ENCODE assay signal across 11 mouse cellular contexts in the genomic region with DNA sequence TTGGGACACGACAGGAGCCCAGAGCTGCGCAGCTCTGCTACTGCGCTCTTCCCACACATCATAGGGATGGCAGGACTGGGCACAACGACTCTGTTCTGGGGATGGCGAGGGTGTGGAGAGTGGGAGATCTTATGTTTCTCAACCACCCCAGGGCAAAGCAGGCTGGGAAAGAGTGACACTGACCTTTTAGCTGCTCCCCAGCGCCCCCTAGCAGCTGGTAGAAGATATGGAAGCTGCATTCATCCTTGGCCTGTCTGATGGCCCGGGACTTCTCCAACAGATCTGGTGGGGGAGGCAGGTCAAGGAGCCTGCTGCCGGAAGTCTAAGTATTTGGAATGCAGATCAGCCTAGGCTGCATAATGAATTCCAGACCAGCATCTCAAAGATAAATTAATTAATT. TPM values are rescaled to one million over a fixed set of nuclear protein-coding genes. Genes with fewer than 3 reads are reported as not detected.
A peak's percentile ranks its signal among the peaks of the same experiment; 100 is the strongest.
DNase-seq lines count a peak whose midpoint lies in the region; ATAC-seq and TF ChIP-seq lines count a peak whose summit lies in the region.
"Had no signal": no experiment of that assay in that cellular context is flagged by ENCODE, and none has a peak within 500 bp of the region (broad histone marks: within the 10 kb centered on the region; RNA-seq: fewer than 3 reads in every experiment).

No protein-coding gene starts in this region.

- peak; percentile 11 for TF ChIP-seq RAD21 in CH12.LX (IDR thresholded peaks at IDR 0.05; ENCODE audit: low read depth, low read length)

- no peak overlapping the region for H3K4me2 ChIP-seq in hindbrain, embryonic 11.5 days (replicated peaks; ENCODE audit: low read depth, low read length)
- H3K4me2 ChIP-seq in hindbrain, embryonic 16.5 days (ENCODE audit: low read length): no peak overlapping the region
- H3K4me2 ChIP-seq in CH12.LX (ENCODE audit: insufficient read depth, low read depth, poor library complexity, severe bottlenecking): no peak overlapping the region
- H3K4me2 ChIP-seq in lung, postnatal 0 days (replicated peaks; ENCODE audit: low read depth, low read length): no peak overlapping the region
- H3K4me2 ChIP-seq: embryonic facial prominence, embryonic 13.5 days; limb, embryonic 12.5 days had no signal

- DNase-seq in hindbrain, embryonic 11.5 days (ENCODE audit: low spot score): peak; percentile 46
- DNase-seq in CH12.LX (ENCODE audit: extremely low read depth): peak; percentile 80
- peak; percentile 25 for DNase-seq in MEL-GATA-1-ER (ENCODE audit: extremely low read depth, low read depth)
- peak; percentile 40 for DNase-seq in lung, postnatal 0 days (ENCODE audit: low spot score)
- no peak for DNase-seq in ovary, adult 18-20 months (ENCODE audit: low spot score)
- DNase-seq in heart, postnatal 14 days: no peak

- H3K9ac ChIP-seq in hindbrain, embryonic 11.5 days (ENCODE audit: low read depth, low read length): no peak overlapping the region
- H3K9ac ChIP-seq in hindbrain, embryonic 16.5 days (ENCODE audit: low read depth, low read length): no peak overlapping the region
- no peak overlapping the region for H3K9ac ChIP-seq in CH12.LX (ENCODE audit: insufficient read depth, low read depth)
- no peak overlapping the region for H3K9ac ChIP-seq in lung, postnatal 0 days (replicated peaks; ENCODE audit: low read depth)
- H3K9ac ChIP-seq: embryonic facial prominence, embryonic 13.5 days; limb, embryonic 12.5 days had no signal

- no peak for TF ChIP-seq EP300 in CH12.LX (IDR thresholded peaks at IDR 0.05; ENCODE audit: low read length)
- no peak for TF ChIP-seq EP300 in lung, postnatal 0 days (IDR thresholded peaks at IDR 0.05)

- H3K36me3 ChIP-seq in hindbrain, embryonic 11.5 days (ENCODE audit: control insufficient read depth, insufficient read depth, low read length): no peaks in the 10 kb centered on the region
- no peaks in the 10 kb centered on the region for H3K36me3 ChIP-seq in hindbrain, embryonic 16.5 days (ENCODE audit: control insufficient read depth, insufficient read depth, low read length)
- H3K36me3 ChIP-seq in CH12.LX (replicated peaks in 1 of 2; ENCODE audit: control insufficient read depth in 1 of 2, insufficient read depth in 1 of 2, low read length in 1 of 2): no peaks in the 10 kb centered on the region
- no peaks in the 10 kb centered on the region for H3K36me3 ChIP-seq in lung, postnatal 0 days (ENCODE audit: insufficient read depth, low read length)
- H3K36me3 ChIP-seq: embryonic facial prominence, embryonic 13.5 days; limb, embryonic 12.5 days had no signal

- H3K27me3 ChIP-seq in hindbrain, embryonic 11.5 days (ENCODE audit: control insufficient read depth, insufficient read depth, low read length): no peaks in the 10 kb centered on the region
- H3K27me3 ChIP-seq in hindbrain, embryonic 16.5 days (replicated peaks; ENCODE audit: control insufficient read depth, insufficient read depth, low read length): no peaks in the 10 kb centered on the region
- peaks cover 2% of the 10 kb centered on the region for H3K27me3 ChIP-seq in CH12.LX (replicated peaks)
- H3K27me3 ChIP-seq in lung, postnatal 0 days (replicated peaks; ENCODE audit: insufficient read depth, low read length): no peaks in the 10 kb centered on the region
- H3K27me3 ChIP-seq: embryonic facial prominence, embryonic 13.5 days had no signal

- no peak overlapping the region for H3K4me3 ChIP-seq in hindbrain, embryonic 11.5 days (ENCODE audit: low read depth, low read length)
- H3K4me3 ChIP-seq in hindbrain, embryonic 16.5 days (ENCODE audit: low read length): no peak overlapping the region
- H3K4me3 ChIP-seq in CH12.LX (replicated peaks in 1 of 3; ENCODE audit: low read depth in 2 of 3, low read length in 2 of 3, poor library complexity in 1 of 3): no peak overlapping the region
- no peak overlapping the region for H3K4me3 ChIP-seq in lung, postnatal 0 days (ENCODE audit: low read depth, low read length)
- H3K4me3 ChIP-seq: embryonic facial prominence, embryonic 13.5 days; limb, embryonic 12.5 days had no signal

- H3K27ac ChIP-seq in hindbrain, embryonic 11.5 days (ENCODE audit: low read depth, low read length): no peak overlapping the region
- no peak overlapping the region for H3K27ac ChIP-seq in hindbrain, embryonic 16.5 days (ENCODE audit: low read depth, low read length)
- no peak overlapping the region for H3K27ac ChIP-seq in CH12.LX (ENCODE audit: insufficient read depth, low read depth)
- H3K27ac ChIP-seq in lung, postnatal 0 days (ENCODE audit: low read length): no peak overlapping the region
- H3K27ac ChIP-seq: embryonic facial prominence, embryonic 13.5 days; limb, embryonic 12.5 days had no signal

- H3K79me2 ChIP-seq in CH12.LX (replicated peaks; ENCODE audit: control insufficient read depth, extremely low read depth, insufficient read depth, poor library complexity, severe bottlenecking): no peaks in the 10 kb centered on the region

- in situ Hi-C loops in CH12.LX (cut with MboI; ENCODE audit: low pct_ligation_motif_present, low pct_unique_long_range_greater_than_20kb, low sequenced_read_pairs): loop anchor here (5.0 kb wide), 1 partner anchor 96 kb away; no protein-coding TSS in a partner anchor

- 59% methylated on average over 8 of the region's 8 CpGs for WGBS in hindbrain, embryonic 11.5 days
- whole genome bisulfite sequencing in hindbrain, embryonic 16.5 days: 50% methylated on average over 8 of the region's 8 CpGs
- WGBS in lung, postnatal 0 days: 54% methylated on average over 8 of the region's 8 CpGs

- no peaks in the 10 kb centered on the region for H3K9me3 ChIP-seq in hindbrain, embryonic 11.5 days (ENCODE audit: control insufficient read depth, low read length)
- H3K9me3 ChIP-seq in hindbrain, embryonic 16.5 days (ENCODE audit: control insufficient read depth, low read length): no peaks in the 10 kb centered on the region
- H3K9me3 ChIP-seq in CH12.LX (replicated peaks; ENCODE audit: low read length): no peaks in the 10 kb centered on the region
- no peaks in the 10 kb centered on the region for H3K9me3 ChIP-seq in lung, postnatal 0 days (ENCODE audit: low read length)
- H3K9me3 ChIP-seq: embryonic facial prominence, embryonic 13.5 days; limb, embryonic 12.5 days had no signal

- dilution Hi-C loops in CH12.LX (cut with MboI; ENCODE audit: extremely low pct_ligation_motif_present, extremely low pct_unique_long_range_greater_than_20kb, low sequenced_read_pairs): no loop called here

- intact Hi-C loops in heart, postnatal 14 days (cut with DNase I): loop anchor here (5.0 to 10.0 kb wide), 2 partner anchors 49 to 171 kb away; no protein-coding TSS in a partner anchor

- TF ChIP-seq POLR2A in CH12.LX (IDR thresholded peaks at IDR 0.05; ENCODE audit: low read depth, low read length): no peak

- peak; percentile 29 to 72; a peak in 2 of 4 replicates for TF ChIP-seq CTCF in CH12.LX (conservative IDR thresholded peaks at IDR 0.05 in 1 of 2, IDR thresholded peaks at IDR 0.05 in 1 of 2; ENCODE audit: low read depth in 2 of 2, low read length in 2 of 2)
- TF ChIP-seq CTCF in lung, postnatal 0 days (IDR thresholded peaks at IDR 0.05): peak; percentile 59

- ATAC-seq in hindbrain, embryonic 11.5 days (ENCODE audit: low FRiP score): no peak
- no peak for ATAC-seq in hindbrain, embryonic 16.5 days
- ATAC-seq in lung, postnatal 0 days: no peak

- no peaks in the 10 kb centered on the region for H3K4me1 ChIP-seq in hindbrain, embryonic 11.5 days (replicated peaks; ENCODE audit: control insufficient read depth, insufficient read depth, low read length)
- no peaks in the 10 kb centered on the region for H3K4me1 ChIP-seq in hindbrain, embryonic 16.5 days (ENCODE audit: control insufficient read depth, insufficient read depth, low read depth, low read length)
- peaks cover 7 to 14% of the 10 kb centered on the region in 2 experiments for H3K4me1 ChIP-seq in CH12.LX (ENCODE audit: control insufficient read depth in 1 of 2, insufficient read depth in 2 of 2)
- H3K4me1 ChIP-seq in lung, postnatal 0 days (ENCODE audit: insufficient read depth, low read depth, low read length): no peaks in the 10 kb centered on the region
- H3K4me1 ChIP-seq: limb, embryonic 12.5 days had no signal

TF ChIP-seq in CH12.LX, 34 proteins besides CTCF, POLR2A, EP300 and RAD21:
- TF ChIP-seq SMC3 (IDR thresholded peaks at IDR 0.05; ENCODE audit: low read depth, low read length) (peak; percentile 23; the same call in 1 of the 2 replicates), ZNF384 (IDR thresholded peaks at IDR 0.05; ENCODE audit: low read depth, low read length) (no peak)
TF ChIP-seq in CH12.LX: peak in this region for 1.

RNA-seq across cellular contexts. Expression of a gene that starts 16.9 kb away (rescaled TPM):
- polyA plus RNA-seq in hindbrain, embryonic 11.5 days (2014; fragmentation: Nextera tagmentation; extraction: Ambion mirVana): 1.9 and 2.3 TPM in 2 replicates
- polyA plus RNA-seq in hindbrain, embryonic 16.5 days (2015; fragmentation: Nextera tagmentation; extraction: Ambion mirVana): 5.0 and 8.0 TPM in 2 replicates
- total RNA-seq in CH12.LX (2012; rRNA removed): 1.1 and 1.5 TPM in 2 replicates
- total RNA-seq in CH12.LX (2014; rRNA removed): 0.09 and 0.12 TPM in 2 replicates
- polyA plus RNA-seq in CH12.LX (2012; ENCODE audit: insufficient read length, low read depth): 0.60 and 0.89 TPM in 2 replicates
- 202 and 215 TPM in 2 replicates for polyA plus RNA-seq in lung, postnatal 0 days (2015; fragmentation: Nextera tagmentation; extraction: Ambion mirVana)
- total RNA-seq in heart, postnatal 14 days (2021): 10 to 100 TPM; 55.0 to 72.4 TPM

RNA-seq across cellular contexts. Expression of a gene that starts 54.8 kb away (rescaled TPM):
- polyA plus RNA-seq in hindbrain, embryonic 11.5 days (2014; fragmentation: Nextera tagmentation; extraction: Ambion mirVana): not detected in 2 replicates
- not detected in 2 replicates for polyA plus RNA-seq in hindbrain, embryonic 16.5 days (2015; fragmentation: Nextera tagmentation; extraction: Ambion mirVana)
- total RNA-seq in CH12.LX (2012; rRNA removed) (not detected in 2 replicates), CH12.LX (2014; rRNA removed) (not detected in 2 replicates)
- not detected in 2 replicates for polyA plus RNA-seq in CH12.LX (2012; ENCODE audit: insufficient read length, low read depth)
- polyA plus RNA-seq in lung, postnatal 0 days (2015; fragmentation: Nextera tagmentation; extraction: Ambion mirVana): not detected in 2 replicates
- total RNA-seq in heart, postnatal 14 days (2021): not detected
- polyA plus RNA-seq: embryonic facial prominence, embryonic 13.5 days; heart, embryonic 16.5 days; limb, embryonic 12.5 days; neural tube, embryonic 11.5 days had no signal

Comparison
In these comparisons a context has a peak if more than half of its experiments do, and no peak if none do; other contexts are left out.
1. DNase-seq: peak in hindbrain, embryonic 11.5 days (single experiment), CH12.LX (single experiment), MEL-GATA-1-ER (single experiment) and lung, postnatal 0 days (single experiment); none in ovary, adult 18-20 months (single experiment) and heart, postnatal 14 days (0 of 2).
2. RNA of a gene that starts 16.9 kb away (polyA plus RNA-seq): 202 to 215 TPM in lung, postnatal 0 days; 5.0 to 8.0 TPM in hindbrain, embryonic 16.5 days, 1.9 to 2.3 TPM in hindbrain, embryonic 11.5 days and 0.60 to 0.89 TPM in CH12.LX; every median in the first group is over 10 times any median in the second.